Mouse (Mus musculus): ENCODE results near the gene Arhgap24.

Gene Arhgap24

DNA sequence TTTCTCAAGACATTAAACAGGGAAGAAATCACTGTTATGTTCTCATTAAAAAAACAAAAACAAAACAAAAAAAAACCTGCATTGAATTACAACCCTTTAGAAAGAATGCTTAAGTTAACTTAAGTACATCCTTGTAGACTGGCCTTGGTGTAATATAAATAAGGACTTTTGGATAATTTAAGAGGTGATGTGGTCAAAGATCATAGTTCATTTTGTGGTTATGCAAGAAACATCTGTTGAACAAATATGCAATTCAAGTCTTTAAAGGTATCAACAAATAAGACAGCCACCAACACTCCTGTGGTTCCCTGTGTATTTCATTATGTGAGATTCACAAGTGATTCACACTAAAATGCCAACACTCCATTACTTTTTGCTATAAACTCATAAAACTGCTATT, 247.3 kb downstream of the Arhgap24 start:
- DNase-seq (ENCODE audit: extremely low spot score, low read depth, low spot score), result no peak

DNA sequence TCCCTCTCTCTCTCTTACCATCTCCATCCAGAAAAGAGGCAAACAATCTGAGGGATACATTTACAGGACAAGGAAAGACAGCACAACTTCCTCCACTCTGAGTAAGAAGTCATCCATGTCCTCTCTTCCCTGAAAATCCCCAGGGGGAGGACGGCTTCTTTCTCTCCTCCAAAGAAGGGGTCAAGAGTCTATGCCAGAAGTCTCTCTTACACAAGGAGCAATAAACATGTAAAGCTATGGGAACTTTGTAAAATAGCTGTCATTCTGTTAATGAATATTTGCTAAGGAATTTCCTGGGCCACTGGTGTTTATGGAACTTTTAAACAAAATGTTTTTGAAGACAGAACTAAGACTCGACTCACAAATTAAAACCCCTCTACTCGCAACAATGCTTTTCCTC, 248.3 kb downstream of the Arhgap24 start:
- DNase-seq (ENCODE audit: extremely low spot score, low read depth, low spot score), result no peak

DNA sequence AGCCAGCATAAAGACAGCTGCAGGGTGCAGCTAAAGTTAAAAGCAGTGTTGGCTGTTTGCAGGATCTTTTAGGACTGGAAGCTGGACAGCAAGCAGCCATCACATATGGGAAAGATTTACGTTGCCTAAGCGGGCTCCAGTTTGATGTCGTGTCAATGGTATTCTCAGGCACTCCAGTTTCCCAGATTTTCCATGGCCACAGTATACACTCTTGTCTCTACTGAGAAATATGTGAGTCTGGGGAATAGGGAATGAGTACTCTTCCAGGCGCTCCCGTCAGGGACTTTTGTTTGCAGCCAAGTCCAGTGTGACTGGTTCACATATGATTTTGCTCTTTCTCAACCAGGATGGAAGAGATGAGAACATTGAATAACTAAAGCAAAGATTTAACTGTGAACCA, 254.9 kb downstream of the Arhgap24 start:
- DNase-seq (ENCODE audit: extremely low spot score, low read depth, low spot score), result no peak

GRCm38 (mm10) chr5:102742554-102743255, 261.5 kb downstream of the Arhgap24 start:
- DNase-seq (ENCODE audit: extremely low spot score, low read depth, low spot score), result no peak

GRCm38 (mm10) chr5:102743436-102743835, 262.2 kb downstream of the Arhgap24 start:
- DNase-seq (ENCODE audit: extremely low spot score, low read depth, low spot score), result no peak

- no peak for DNase-seq (ENCODE audit: extremely low spot score, low read depth, low spot score)
Measured at GRCm38 (mm10) chr5:102744051-102744450, 262.9 kb downstream of the Arhgap24 start.

GRCm38 (mm10) chr5:102748146-102748545, 267.0 kb downstream of the Arhgap24 start:
- DNase-seq (ENCODE audit: extremely low spot score, low read depth, low spot score), result no peak

DNA sequence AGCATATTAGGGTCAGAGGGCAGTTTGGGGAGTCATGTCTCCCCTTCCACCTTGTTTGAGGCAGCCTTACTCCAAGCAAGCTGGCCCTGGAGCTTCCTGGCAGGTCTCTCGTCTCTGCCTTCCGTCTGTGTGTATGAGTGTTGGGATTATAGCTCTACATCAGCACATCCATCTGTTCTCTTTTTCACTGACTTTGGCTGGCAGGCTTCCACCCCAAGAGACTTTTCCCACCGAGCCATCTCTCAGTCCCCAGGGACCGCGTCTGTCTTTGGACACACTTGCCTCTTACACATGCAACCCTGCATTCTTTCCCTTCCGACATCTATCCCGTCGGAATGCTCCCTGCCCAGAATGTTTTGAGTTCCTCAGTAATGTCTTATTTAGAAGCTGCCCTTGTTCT, 267.8 kb downstream of the Arhgap24 start:
- no peak for DNase-seq (ENCODE audit: extremely low spot score, low read depth, low spot score)

- DNase-seq (ENCODE audit: extremely low spot score, low read depth, low spot score), result no peak
Measured at GRCm38 (mm10) chr5:102750674-102751073, 269.5 kb downstream of the Arhgap24 start.

DNA sequence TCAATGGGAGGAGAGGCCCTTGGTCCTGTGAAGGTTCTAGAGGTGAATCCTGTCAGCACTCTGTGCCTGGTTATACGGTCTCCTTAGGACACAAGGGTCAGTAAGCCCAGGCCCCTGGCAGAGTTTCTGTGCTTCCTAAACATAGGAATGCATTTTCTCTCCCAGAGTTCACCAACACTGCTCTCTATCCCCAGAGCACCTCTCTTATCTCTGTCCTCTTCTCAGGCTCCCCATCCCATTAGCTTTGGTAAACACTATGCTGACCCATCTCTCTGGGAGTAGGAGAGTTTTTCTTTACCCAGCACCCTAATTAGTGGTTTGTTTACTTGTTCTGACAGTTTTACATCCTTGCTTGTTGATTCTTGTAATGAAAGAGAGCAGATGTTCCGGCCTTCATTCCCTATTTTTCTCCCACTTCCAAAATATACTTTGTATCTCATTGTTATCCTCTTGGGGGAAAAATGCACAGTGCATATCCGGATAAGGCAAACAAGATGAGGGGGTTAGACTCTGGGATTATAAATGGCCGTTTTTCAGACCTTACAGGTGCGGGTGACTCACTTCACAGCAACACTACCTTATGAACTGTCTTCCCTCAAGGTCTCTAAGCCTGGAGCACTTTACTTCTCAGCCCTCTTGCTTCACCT, 270.6 kb downstream of the Arhgap24 start:
- no peak for DNase-seq (ENCODE audit: extremely low spot score, low read depth, low spot score)

- no peak for DNase-seq (ENCODE audit: extremely low spot score, low read depth, low spot score)
Measured at GRCm38 (mm10) chr5:102752308-102752663, 271.1 kb downstream of the Arhgap24 start.

- no peak for DNase-seq (ENCODE audit: extremely low spot score, low read depth, low spot score)
Measured at GRCm38 (mm10) chr5:102757040-102757439, 275.8 kb downstream of the Arhgap24 start.

DNA sequence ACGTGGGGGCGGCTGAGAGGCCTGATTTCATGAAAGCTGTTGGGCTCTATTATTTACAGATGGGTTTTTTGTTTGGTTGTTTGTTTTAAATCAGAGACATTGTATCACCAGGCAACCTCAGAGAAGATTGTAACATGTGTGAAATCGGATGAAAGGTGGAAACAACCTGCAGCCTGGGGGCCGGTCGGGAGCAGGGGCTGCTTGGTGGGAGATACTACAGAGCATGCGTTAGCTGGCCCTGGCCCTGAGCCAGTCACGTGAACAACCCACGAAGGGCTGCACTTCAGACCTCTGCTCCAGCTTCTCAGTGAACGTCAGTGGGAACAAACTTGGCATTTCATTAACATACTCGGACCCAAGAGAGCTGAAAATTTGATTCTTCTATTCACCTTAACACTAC, 284.5 kb downstream of the Arhgap24 start:
- DNase-seq (ENCODE audit: extremely low spot score, low read depth, low spot score), result no peak

DNA sequence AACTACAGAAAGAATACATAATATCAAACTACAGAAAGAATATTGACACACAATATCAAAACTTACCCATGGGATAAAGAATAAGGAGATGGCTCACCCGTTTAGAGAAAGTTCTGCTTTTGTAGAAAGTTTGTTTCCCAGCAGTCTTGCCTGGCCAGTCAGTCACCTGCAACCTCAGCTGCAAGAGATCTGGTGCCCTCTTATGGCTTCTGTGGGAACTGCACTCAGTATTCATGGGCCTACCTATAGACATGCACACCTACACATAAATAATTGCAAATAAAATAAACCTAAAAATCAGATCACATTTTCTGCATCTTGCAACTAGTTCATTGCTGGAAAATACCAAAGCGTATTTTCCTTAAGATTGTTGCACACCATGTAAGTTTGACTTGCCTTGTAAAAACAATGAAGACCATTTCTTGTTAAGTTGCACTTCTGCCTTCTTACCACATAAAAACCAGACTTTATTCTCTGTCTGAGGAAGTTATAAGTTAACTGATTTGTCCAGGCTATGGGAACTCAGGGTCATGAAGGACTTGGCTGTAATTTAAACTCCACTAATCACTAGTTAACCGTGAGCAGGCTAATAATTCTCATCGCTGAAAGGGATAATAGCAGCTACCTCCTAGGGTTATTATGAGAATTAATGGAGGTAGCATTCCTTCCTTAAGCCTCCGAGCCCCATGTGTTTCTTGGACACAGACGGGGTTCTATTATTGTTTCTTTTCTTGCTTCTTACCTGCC, 285.3 kb downstream of the Arhgap24 start:
- no peak for DNase-seq (ENCODE audit: extremely low spot score, low read depth, low spot score)

GRCm38 (mm10) chr5:102767058-102767444, 285.9 kb downstream of the Arhgap24 start:
- no peak for DNase-seq (ENCODE audit: extremely low spot score, low read depth, low spot score)

- DNase-seq (ENCODE audit: extremely low spot score, low read depth, low spot score), result no peak
Measured at GRCm38 (mm10) chr5:102767822-102768221, 286.6 kb downstream of the Arhgap24 start.

DNA sequence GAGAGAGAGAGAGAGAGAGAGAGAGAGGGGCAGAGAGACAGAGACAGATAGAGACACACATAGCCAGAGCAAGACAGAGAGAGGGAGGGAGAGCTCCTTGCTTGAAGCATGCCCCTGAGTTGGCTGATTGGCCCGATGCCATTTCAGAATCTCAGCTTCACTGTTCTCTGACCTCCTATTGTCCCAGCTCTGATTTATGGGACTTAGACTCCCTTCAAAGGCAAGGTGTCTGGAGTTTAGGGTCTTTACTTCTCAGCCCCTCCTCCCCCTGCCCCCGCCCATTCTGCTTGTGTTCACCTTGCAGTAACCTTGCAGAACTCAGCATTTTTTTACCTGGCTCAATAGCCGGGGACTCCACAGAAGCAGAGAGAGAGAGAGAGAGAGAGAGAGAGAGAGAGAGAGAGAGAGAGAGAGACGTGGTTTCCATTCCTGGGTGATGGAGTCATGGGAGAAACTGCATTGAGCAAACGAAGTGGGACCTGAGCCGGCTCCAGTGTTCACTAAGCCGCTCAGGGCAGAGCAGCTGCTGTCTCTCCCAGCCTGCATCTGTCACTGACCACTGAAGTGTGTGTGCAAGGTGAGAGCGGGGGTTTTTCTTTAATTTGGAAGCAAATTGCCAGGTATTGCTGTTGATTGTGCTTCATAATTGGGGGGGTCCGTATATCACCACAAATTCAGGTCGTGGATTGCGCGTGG, 287.3 kb downstream of the Arhgap24 start:
- DNase-seq (ENCODE audit: extremely low spot score, low read depth, low spot score), result no peak

DNA sequence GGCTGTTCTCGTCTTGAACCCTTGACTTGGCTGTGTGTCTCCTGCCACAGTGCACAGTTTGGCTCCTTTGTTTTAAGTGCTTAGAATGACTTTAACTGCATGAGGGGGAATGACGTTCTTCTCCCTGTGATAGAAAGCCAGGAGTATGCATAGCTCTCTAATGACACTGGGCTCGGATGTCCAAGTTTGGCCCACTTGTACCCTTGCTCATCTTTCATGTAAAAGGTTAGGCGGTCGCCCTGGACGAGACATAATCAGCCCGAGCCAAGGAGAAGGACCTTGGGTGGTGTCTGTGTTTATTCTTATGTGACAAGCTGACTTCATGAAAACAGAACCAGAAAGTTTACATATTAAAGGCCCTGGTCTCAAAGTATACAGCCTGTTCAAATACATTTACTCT, 289.4 kb downstream of the Arhgap24 start:
- DNase-seq (ENCODE audit: extremely low spot score, low read depth, low spot score), result no peak

GRCm38 (mm10) chr5:102774500-102774899, 293.3 kb downstream of the Arhgap24 start:
- no peak for DNase-seq (ENCODE audit: extremely low spot score, low read depth, low spot score)

DNA sequence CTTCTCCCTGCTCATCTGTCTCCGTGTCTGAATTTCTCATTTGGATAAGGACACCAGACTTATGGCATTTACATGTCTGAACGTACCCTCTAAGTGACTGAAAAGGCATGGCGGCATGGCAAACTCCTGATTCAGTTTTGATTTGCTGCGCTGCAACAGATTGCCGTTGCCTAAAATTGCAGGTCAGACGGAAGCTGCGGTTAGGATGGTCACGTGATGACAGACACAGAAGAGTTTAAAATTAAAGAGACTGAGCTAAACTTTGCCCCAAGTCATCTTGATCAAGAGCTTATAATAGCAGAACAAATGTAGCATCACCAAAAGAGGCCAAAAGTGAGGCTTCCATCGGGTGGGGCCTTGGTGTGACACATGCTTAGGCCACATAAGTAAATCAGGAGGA, 296.1 kb downstream of the Arhgap24 start:
- DNase-seq (ENCODE audit: extremely low spot score, low read depth, low spot score), result no peak

- DNase-seq (ENCODE audit: extremely low spot score, low read depth, low spot score), result no peak
Measured at GRCm38 (mm10) chr5:102777852-102778251, 296.7 kb downstream of the Arhgap24 start.

DNA sequence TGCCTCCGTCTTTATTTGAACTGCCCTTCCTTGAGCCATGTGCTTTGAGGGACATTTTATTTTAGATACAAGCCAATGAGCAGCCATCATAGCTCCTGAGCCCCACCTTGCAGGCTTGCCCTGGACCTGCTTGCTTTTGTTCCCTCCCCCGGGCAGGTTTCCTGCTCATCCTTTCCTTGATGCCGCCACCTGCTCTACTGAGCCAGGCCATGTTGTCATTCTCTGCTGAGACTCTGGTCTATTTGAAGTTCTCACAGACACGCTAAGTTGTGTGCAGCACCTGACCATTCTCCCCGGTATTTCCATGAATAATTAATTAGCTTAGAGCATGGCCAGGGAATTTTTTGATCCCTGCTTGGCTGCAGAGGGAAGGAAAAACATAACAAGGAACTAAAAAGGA, 297.1 kb downstream of the Arhgap24 start:
- DNase-seq (ENCODE audit: extremely low spot score, low read depth, low spot score), result no peak
